Mouse (Mus musculus) liver, embryonic 14.5 days (tissue): ENCODE measurements around the gene Plbd1.

Experiments used
- CTCF ChIP-seq: IDR thresholded peaks from 2 replicates; pipeline ENCODE4 v1.5.1; 2016; ENCODE audit warnings: antibody characterized with exemption, low read depth, control low read depth
- EP300 ChIP-seq: IDR thresholded peaks from 2 replicates; pipeline ENCODE4 v1.6.1; 2016; ENCODE audit warnings: antibody characterized with exemption, low read depth

- TF ChIP-seq CTCF, result no peak
- no peak for TF ChIP-seq EP300
Observed at GRCm38 (mm10) chr6:136566002-136566401, 95.7 kb downstream of the Plbd1 start.
